Mouse (Mus musculus): Measurements from ENCODE around the gene Il1r1.
"Not testable (repeated sequence)": the region's sequence is repeated elsewhere in the genome, so short reads cannot be mapped to it uniquely, and the experiment has no call there.

The Il1r1 gene

GRCm38 (mm10) chr1:40272204-40272603, 47.3 kb downstream of the Il1r1 start:
- DNase-seq, result no peak

GRCm38 (mm10) chr1:40273491-40273890, 48.6 kb downstream of the Il1r1 start:
- no peak for DNase-seq

- no peak for DNase-seq
These were observed 50.6 kb downstream of the Il1r1 start for GRCm38 (mm10) chr1:40275285-40276013.

GRCm38 (mm10) chr1:40277944-40278343, 53.1 kb downstream of the Il1r1 start:
- no peak for DNase-seq

GRCm38 (mm10) chr1:40278720-40279119, 53.8 kb downstream of the Il1r1 start:
- DNase-seq, result no peak

- DNase-seq, result no peak
These were observed 54.4 kb downstream of the Il1r1 start for GRCm38 (mm10) chr1:40279182-40279743.

GRCm38 (mm10) chr1:40281950-40282349, 57.1 kb downstream of the Il1r1 start:
- DNase-seq, result no peak

- no peak for DNase-seq
These were observed 57.5 kb downstream of the Il1r1 start for GRCm38 (mm10) chr1:40282394-40282793.

GRCm38 (mm10) chr1:40283995-40284394, 59.1 kb downstream of the Il1r1 start:
- DNase-seq, result no peak

GRCm38 (mm10) chr1:40290489-40291255, 65.8 kb downstream of the Il1r1 start:
- no peak for DNase-seq

- no peak for DNase-seq
These were observed 67.4 kb downstream of the Il1r1 start for GRCm38 (mm10) chr1:40292231-40292630.

- no peak for DNase-seq
These were observed 69.0 kb downstream of the Il1r1 start for GRCm38 (mm10) chr1:40293891-40294290.

- no peak for DNase-seq
These were observed 69.9 kb downstream of the Il1r1 start for GRCm38 (mm10) chr1:40294824-40295223.

GRCm38 (mm10) chr1:40298053-40298452, 73.2 kb downstream of the Il1r1 start:
- no peak for DNase-seq

- no peak for DNase-seq
These were observed 78.4 kb downstream of the Il1r1 start for GRCm38 (mm10) chr1:40303179-40303866.

GRCm38 (mm10) chr1:40304321-40304720, 79.4 kb downstream of the Il1r1 start:
- not testable (repeated sequence) for DNase-seq

- no peak for DNase-seq
These were observed 81.2 kb downstream of the Il1r1 start for GRCm38 (mm10) chr1:40306111-40306510.

GRCm38 (mm10) chr1:40311123-40311522, 86.2 kb downstream of the Il1r1 start:
- no peak for DNase-seq

- no peak for DNase-seq
These were observed 86.7 kb downstream of the Il1r1 start for GRCm38 (mm10) chr1:40311625-40312024.

- no peak for DNase-seq
These were observed 89.1 kb downstream of the Il1r1 start for GRCm38 (mm10) chr1:40314016-40314415.

- DNase-seq, result no peak
These were observed 92.8 kb downstream of the Il1r1 start for GRCm38 (mm10) chr1:40317657-40318056.

- DNase-seq, result no peak
These were observed 96.9 kb downstream of the Il1r1 start for GRCm38 (mm10) chr1:40321824-40322223.

GRCm38 (mm10) chr1:40322543-40322942, 97.7 kb downstream of the Il1r1 start:
- no peak for DNase-seq
